Mouse (Mus musculus): ENCODE results near the gene Npb.

- TF ChIP-seq CTCF (IDR thresholded peaks at IDR 0.05; ENCODE audit: insufficient read depth, low read length) (no peak), POLR2A (IDR thresholded peaks at IDR 0.05; ENCODE audit: borderline replicate concordance, extremely low read depth, low read depth, low read length) (peak; percentile 79; the same call in 1 of the 2 replicates)
Measured at GRCm38 (mm10) chr11:120624680-120625111, 16.4 kb downstream of the Npb start.

Data from lung, adult 2 months (tissue).